Mouse (Mus musculus): ENCODE data around the gene H2-DMb1. TPM values are rescaled to one million over a fixed set of nuclear protein-coding genes. Genes with fewer than 3 reads are reported as not detected.

Gene H2-DMb1
- polyA plus RNA-seq, 2 experiments, result 2.7 to 4.2 TPM

DNA sequence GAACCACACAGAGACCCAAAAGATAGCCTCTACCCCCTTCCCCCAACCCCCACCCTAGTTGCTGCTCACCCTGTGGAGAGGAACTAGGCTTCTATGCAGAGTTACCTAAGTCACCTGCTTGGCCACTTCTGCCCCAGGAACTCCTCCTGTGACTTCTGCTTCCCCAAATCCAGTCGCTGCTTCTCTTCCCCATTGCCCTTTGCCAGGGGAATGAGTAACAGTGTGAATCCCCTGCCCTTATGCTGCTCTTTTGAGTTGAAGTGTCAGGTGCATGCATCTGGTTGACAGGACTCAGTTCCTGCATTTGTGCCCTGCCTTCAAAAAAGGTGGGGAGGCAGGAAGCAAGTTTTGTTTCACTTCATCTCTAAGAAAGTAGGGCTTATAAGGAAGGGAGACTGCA is 21.2 kb downstream of the H2-DMb1 start:
- 71% methylated on average over 1 of the region's 1 CpGs for WGBS
- no peak overlapping the region for H3K4me3 ChIP-seq (replicated peaks; ENCODE audit: low read length)
- H3K27ac ChIP-seq (replicated peaks; ENCODE audit: low read depth, low read length), result no peak overlapping the region
- no peak overlapping the region for H3K4me2 ChIP-seq (replicated peaks; ENCODE audit: low read depth, low read length, severe bottlenecking)
- no peaks in the 10 kb centered on the region for H3K36me3 ChIP-seq (ENCODE audit: control insufficient read depth, insufficient read depth, low read length)
- no peaks in the 10 kb centered on the region for H3K27me3 ChIP-seq (ENCODE audit: control insufficient read depth, insufficient read depth, low read length)
- no peak for DNase-seq (ENCODE audit: low spot score)
- TF ChIP-seq POLR2A (IDR thresholded peaks at IDR 0.05; ENCODE audit: borderline replicate concordance, extremely low read depth, insufficient read depth, insufficient read length), result no peak
- no peak for ATAC-seq (ENCODE audit: low FRiP score, low read depth)
- no peaks in the 10 kb centered on the region for H3K4me1 ChIP-seq (ENCODE audit: control insufficient read depth, insufficient read depth, low read length)
- H3K9me3 ChIP-seq (ENCODE audit: control insufficient read depth, low read length), result peaks cover 12% of the 10 kb centered on the region; the same call in 1 of the 2 replicates
- no peak overlapping the region for H3K9ac ChIP-seq (ENCODE audit: low read depth, low read length, severe bottlenecking)

GRCm38 (mm10) chr17:34177179-34177578 is 24.3 kb downstream of the H2-DMb1 start:
- ATAC-seq (ENCODE audit: low FRiP score, low read depth) (no peak), DNase-seq (ENCODE audit: low spot score) (no peak)
- Histone ChIP-seq H3K4me2 (replicated peaks; ENCODE audit: low read depth, low read length, severe bottlenecking) (no peak overlapping the region), H3K27me3 (ENCODE audit: control insufficient read depth, insufficient read depth, low read length) (no peaks in the 10 kb centered on the region), H3K36me3 (ENCODE audit: control insufficient read depth, insufficient read depth, low read length) (no peaks in the 10 kb centered on the region), H3K4me1 (ENCODE audit: control insufficient read depth, insufficient read depth, low read length) (no peaks in the 10 kb centered on the region), H3K27ac (replicated peaks; ENCODE audit: low read depth, low read length) (no peak overlapping the region), H3K4me3 (replicated peaks; ENCODE audit: low read length) (no peak overlapping the region), H3K9ac (ENCODE audit: low read depth, low read length, severe bottlenecking) (no peak overlapping the region), H3K9me3 (ENCODE audit: control insufficient read depth, low read length) (peaks cover 12% of the 10 kb centered on the region; the same call in 1 of the 2 replicates)
- no peak for TF ChIP-seq POLR2A (IDR thresholded peaks at IDR 0.05; ENCODE audit: borderline replicate concordance, extremely low read depth, insufficient read depth, insufficient read length)
- WGBS, result 67% methylated on average over 4 of the region's 4 CpGs

DNA sequence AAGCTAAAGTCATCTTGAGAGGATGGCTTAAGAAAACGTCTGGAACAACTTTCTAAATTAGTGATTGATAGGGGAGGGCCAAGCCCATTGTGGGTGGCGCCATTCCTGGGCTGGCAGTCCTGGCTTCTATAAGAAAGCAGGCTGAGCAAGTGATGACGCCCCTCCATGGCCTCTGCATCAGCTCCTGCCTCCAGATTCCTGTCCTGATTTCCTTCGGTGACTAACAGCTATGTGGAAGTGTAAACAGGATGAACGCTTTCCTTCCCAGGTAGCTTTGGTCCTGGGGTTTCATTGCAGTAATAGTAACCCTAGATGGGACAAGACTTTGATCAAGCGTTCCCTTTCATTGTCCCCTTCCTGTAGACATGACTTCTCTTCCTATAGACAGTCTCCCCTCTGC is 26.1 kb downstream of the H2-DMb1 start:
- no peak for TF ChIP-seq POLR2A (IDR thresholded peaks at IDR 0.05; ENCODE audit: borderline replicate concordance, extremely low read depth, insufficient read depth, insufficient read length)
- H3K27ac ChIP-seq (replicated peaks; ENCODE audit: low read depth, low read length), result no peak overlapping the region
- no peaks in the 10 kb centered on the region; the same call in 1 of the 2 replicates for H3K27me3 ChIP-seq (ENCODE audit: control insufficient read depth, insufficient read depth, low read length)
- no peaks in the 10 kb centered on the region for H3K4me1 ChIP-seq (ENCODE audit: control insufficient read depth, insufficient read depth, low read length)
- no peak overlapping the region for H3K4me2 ChIP-seq (replicated peaks; ENCODE audit: low read depth, low read length, severe bottlenecking)
- WGBS, result 65% methylated on average over 6 of the region's 6 CpGs
- H3K9ac ChIP-seq (ENCODE audit: low read depth, low read length, severe bottlenecking), result no peak overlapping the region
- DNase-seq (ENCODE audit: low spot score), result no peak
- no peak for ATAC-seq (ENCODE audit: low FRiP score, low read depth)
- H3K9me3 ChIP-seq (ENCODE audit: control insufficient read depth, low read length), result peaks cover 8% of the 10 kb centered on the region; the same call in 1 of the 2 replicates
- H3K36me3 ChIP-seq (ENCODE audit: control insufficient read depth, insufficient read depth, low read length), result no peaks in the 10 kb centered on the region
- no peak overlapping the region for H3K4me3 ChIP-seq (replicated peaks; ENCODE audit: low read length)

DNA sequence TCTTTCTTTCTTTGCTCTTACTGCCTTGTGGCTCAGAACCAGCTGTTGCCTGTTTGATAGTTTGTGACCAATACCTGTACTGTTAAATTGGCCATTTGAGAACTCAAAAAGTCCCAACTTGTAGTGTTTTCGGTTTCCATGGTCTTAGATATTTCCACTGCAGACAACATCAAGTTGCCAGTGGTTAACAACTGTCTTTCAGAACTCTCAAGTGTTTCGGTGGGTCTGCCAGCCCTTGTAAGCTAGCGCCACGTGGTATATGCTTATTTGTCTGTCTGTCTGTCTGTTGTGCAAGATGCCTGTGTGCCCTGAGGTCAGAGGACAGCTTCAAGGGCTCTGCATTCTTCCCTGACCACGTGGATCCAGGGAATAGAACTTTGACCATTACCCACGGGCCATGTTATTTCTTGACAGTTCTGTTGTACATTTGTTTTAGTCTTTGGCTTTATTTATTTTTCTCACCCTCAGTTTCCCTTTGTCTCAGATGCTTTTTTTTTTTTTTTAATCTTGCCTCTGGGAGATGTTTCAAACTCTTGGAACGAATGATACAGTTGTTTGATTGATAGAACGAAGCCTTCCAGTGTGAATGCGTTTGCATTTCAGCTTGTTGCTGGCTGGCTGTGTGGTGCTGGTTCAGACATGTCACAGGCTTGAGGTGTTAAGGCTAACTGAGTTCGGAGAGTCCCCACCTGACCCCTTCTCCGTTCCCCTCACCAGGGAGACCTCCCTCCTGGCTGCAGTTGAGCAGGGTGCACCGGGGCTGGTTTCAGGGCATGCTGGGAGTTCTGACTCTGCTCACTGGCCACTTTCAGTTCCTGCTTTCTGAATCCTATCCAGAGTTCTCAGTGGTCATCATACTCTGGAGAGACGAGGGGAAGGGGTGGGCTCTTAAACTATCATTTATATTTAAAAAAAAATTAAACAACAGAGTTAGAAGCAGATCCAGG is 27.3 kb downstream of the H2-DMb1 start:
- no peaks in the 10 kb centered on the region; the same call in 1 of the 2 replicates for H3K27me3 ChIP-seq (ENCODE audit: control insufficient read depth, insufficient read depth, low read length)
- no peak overlapping the region for H3K9ac ChIP-seq (ENCODE audit: low read depth, low read length, severe bottlenecking)
- TF ChIP-seq POLR2A (IDR thresholded peaks at IDR 0.05; ENCODE audit: borderline replicate concordance, extremely low read depth, insufficient read depth, insufficient read length), result no peak
- peaks cover 8% of the 10 kb centered on the region; the same call in 1 of the 2 replicates for H3K9me3 ChIP-seq (ENCODE audit: control insufficient read depth, low read length)
- DNase-seq (ENCODE audit: low spot score), result no peak
- WGBS, result 70% methylated on average over 13 of the region's 13 CpGs
- H3K4me2 ChIP-seq (replicated peaks; ENCODE audit: low read depth, low read length, severe bottlenecking), result no peak overlapping the region
- ATAC-seq (ENCODE audit: low FRiP score, low read depth), result no peak
- H3K27ac ChIP-seq (replicated peaks; ENCODE audit: low read depth, low read length), result no peak overlapping the region
- H3K36me3 ChIP-seq (ENCODE audit: control insufficient read depth, insufficient read depth, low read length), result no peaks in the 10 kb centered on the region
- no peaks in the 10 kb centered on the region for H3K4me1 ChIP-seq (ENCODE audit: control insufficient read depth, insufficient read depth, low read length)
- no peak overlapping the region for H3K4me3 ChIP-seq (replicated peaks; ENCODE audit: low read length)

DNA sequence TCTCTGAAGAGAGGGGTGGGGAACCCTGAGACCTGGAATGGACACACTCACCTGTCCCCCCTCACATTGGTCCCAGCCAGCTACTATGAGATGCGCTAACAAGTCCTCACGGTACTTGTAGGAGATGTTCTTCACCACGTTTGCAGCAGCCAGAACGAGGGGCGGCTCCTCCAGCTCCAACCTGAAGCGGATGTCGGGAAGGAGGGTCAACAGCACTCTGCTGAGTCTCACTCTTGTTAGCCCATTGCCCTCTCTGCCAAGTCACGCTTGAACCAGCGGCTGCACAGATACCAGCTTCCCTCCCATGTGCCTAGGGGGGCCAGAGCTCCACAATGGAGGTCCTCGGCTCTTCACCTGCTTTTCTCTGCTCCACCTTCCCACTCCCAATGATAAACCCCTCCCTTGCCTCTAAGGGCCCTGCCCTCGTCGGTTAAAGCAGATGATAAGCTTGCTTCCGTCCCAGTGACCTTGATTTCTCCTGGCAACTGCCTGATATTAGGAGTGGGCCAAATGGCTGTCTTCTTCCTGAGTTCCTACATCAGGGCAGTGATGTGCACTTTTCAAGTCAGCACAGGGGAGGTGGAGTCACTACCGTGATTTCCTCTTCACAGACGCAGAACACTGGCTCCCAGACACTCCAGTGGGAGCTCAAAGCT is 30.8 kb downstream of the H2-DMb1 start:
- Histone ChIP-seq H3K36me3 (ENCODE audit: control insufficient read depth, insufficient read depth, low read length) (no peaks in the 10 kb centered on the region), H3K4me3 (replicated peaks; ENCODE audit: low read length) (no peak overlapping the region), H3K27me3 (ENCODE audit: control insufficient read depth, insufficient read depth, low read length) (peaks cover 23% of the 10 kb centered on the region; the same call in 1 of the 2 replicates), H3K9me3 (ENCODE audit: control insufficient read depth, low read length) (no peaks in the 10 kb centered on the region), H3K27ac (replicated peaks; ENCODE audit: low read depth, low read length) (no peak overlapping the region), H3K9ac (ENCODE audit: low read depth, low read length, severe bottlenecking) (no peak overlapping the region), H3K4me2 (replicated peaks; ENCODE audit: low read depth, low read length, severe bottlenecking) (no peak overlapping the region), H3K4me1 (ENCODE audit: control insufficient read depth, insufficient read depth, low read length) (peaks cover 6% of the 10 kb centered on the region)
- WGBS, result 72% methylated on average over 15 of the region's 15 CpGs
- ATAC-seq (ENCODE audit: low FRiP score, low read depth) (no peak), DNase-seq (ENCODE audit: low spot score) (no peak)
- TF ChIP-seq POLR2A (IDR thresholded peaks at IDR 0.05; ENCODE audit: borderline replicate concordance, extremely low read depth, insufficient read depth, insufficient read length), result no peak

Data from limb, embryonic 14.5 days (tissue).